In the genomic region with DNA sequence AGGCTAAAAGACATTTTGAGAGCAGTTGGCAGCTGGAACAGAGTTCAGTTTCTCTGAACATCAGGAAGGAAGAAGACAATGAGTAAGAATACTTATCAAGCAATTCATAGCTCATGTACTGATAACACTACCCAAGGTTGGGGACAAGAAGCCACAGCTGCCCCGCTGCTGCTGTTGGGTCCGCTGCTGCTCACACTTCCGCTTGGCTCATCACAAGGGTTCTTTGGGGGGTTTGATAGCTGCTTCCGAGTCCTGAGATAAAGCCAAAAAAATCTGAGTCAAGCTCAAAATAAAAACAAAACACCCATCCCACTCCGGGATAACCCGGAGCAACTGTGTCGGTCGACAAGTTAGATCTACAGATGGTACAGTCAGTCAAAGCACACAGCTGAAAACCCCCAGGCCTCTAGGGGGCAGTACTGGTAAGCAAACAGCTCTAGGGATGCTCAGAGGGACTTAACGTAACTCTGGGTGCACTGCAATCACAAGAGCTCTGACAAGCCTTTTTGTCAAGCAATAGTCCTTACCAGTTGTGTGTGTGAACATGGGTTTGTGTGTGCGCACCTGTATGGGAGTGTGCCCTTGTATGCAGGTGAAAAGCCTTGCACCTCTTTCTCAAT, we compare ENCODE assay signal across 11 mouse cellular contexts.
A peak's percentile ranks its signal among the peaks of the same experiment; 100 is the strongest.
DNase-seq lines count a peak whose midpoint lies in the region; ATAC-seq and TF ChIP-seq lines count a peak whose summit lies in the region.
"Had no signal": no experiment of that assay in that cellular context is flagged by ENCODE, and none has a peak within 500 bp of the region (broad histone marks: within the 10 kb centered on the region; RNA-seq: fewer than 3 reads in every experiment).

No protein-coding gene starts in this region.

- H3K36me3 ChIP-seq in lung, postnatal 0 days (ENCODE audit: insufficient read depth, low read length), result no peaks in the 10 kb centered on the region
- H3K36me3 ChIP-seq in small intestine, adult 2 months (ENCODE audit: control insufficient read depth, insufficient read depth, low read length), result no peaks in the 10 kb centered on the region; the same call in 1 of the 2 replicates
- H3K36me3 ChIP-seq in intestine, embryonic 16.5 days (ENCODE audit: control insufficient read depth, insufficient read depth, low read length), result no peaks in the 10 kb centered on the region
- H3K36me3 ChIP-seq: embryonic facial prominence, embryonic 12.5 days; limb, embryonic 12.5 days; neural tube, embryonic 12.5 days had no signal

- H3K27me3 ChIP-seq in lung, postnatal 0 days (replicated peaks; ENCODE audit: insufficient read depth, low read length), result no peaks in the 10 kb centered on the region
- no peaks in the 10 kb centered on the region for H3K27me3 ChIP-seq in small intestine, adult 2 months (ENCODE audit: control insufficient read depth, insufficient read depth, low read length)
- H3K27me3 ChIP-seq in intestine, embryonic 16.5 days (replicated peaks; ENCODE audit: control insufficient read depth, insufficient read depth, low read length), result no peaks in the 10 kb centered on the region
- H3K27me3 ChIP-seq: embryonic facial prominence, embryonic 12.5 days; limb, embryonic 12.5 days; neural tube, embryonic 12.5 days had no signal

- H3K27ac ChIP-seq in lung, postnatal 0 days (ENCODE audit: low read length), result no peak overlapping the region
- no peak overlapping the region for H3K27ac ChIP-seq in small intestine, adult 2 months (ENCODE audit: insufficient read depth, low read depth, low read length)
- no peak overlapping the region for H3K27ac ChIP-seq in intestine, embryonic 16.5 days (ENCODE audit: low read length)
- H3K27ac ChIP-seq: embryonic facial prominence, embryonic 12.5 days; limb, embryonic 12.5 days; neural tube, embryonic 12.5 days had no signal

- DNase-seq in heart, adult 11 months, result peak; percentile 78
- no peak for DNase-seq in heart, adult 8-10 months (ENCODE audit: low spot score)
- no peak for DNase-seq in lung, postnatal 0 days (ENCODE audit: low spot score)
- no peak for DNase-seq in lung, postnatal 25 days (ENCODE audit: low spot score)
- peak; percentile 74 for DNase-seq in R1 (ENCODE audit: low read depth, low spot score)
- no peak for DNase-seq in frontal cortex, adult 2 months (ENCODE audit: extremely low spot score in 1 of 2, low spot score in 1 of 2)

- no peak overlapping the region for H3K9ac ChIP-seq in lung, postnatal 0 days (replicated peaks; ENCODE audit: low read depth)
- H3K9ac ChIP-seq in intestine, embryonic 16.5 days (ENCODE audit: low read depth, low read length), result no peak overlapping the region
- H3K9ac ChIP-seq: embryonic facial prominence, embryonic 12.5 days; limb, embryonic 12.5 days; neural tube, embryonic 12.5 days had no signal

- no peak overlapping the region for H3K4me2 ChIP-seq in lung, postnatal 0 days (replicated peaks; ENCODE audit: low read depth, low read length)
- no peak overlapping the region for H3K4me2 ChIP-seq in intestine, embryonic 16.5 days (ENCODE audit: low read depth, low read length)
- H3K4me2 ChIP-seq: embryonic facial prominence, embryonic 12.5 days; limb, embryonic 12.5 days; neural tube, embryonic 12.5 days had no signal

- H3K4me3 ChIP-seq in lung, postnatal 0 days (ENCODE audit: low read depth, low read length), result no peak overlapping the region
- no peak overlapping the region for H3K4me3 ChIP-seq in small intestine, adult 2 months (ENCODE audit: low read depth, low read length)
- H3K4me3 ChIP-seq in intestine, embryonic 16.5 days (ENCODE audit: low read length), result no peak overlapping the region
- H3K4me3 ChIP-seq: embryonic facial prominence, embryonic 12.5 days; limb, embryonic 12.5 days; neural tube, embryonic 12.5 days had no signal

- no peak for TF ChIP-seq POLR2A in small intestine, adult 2 months (IDR thresholded peaks at IDR 0.05; ENCODE audit: low read depth, low read length)

- TF ChIP-seq CTCF in lung, postnatal 0 days (IDR thresholded peaks at IDR 0.05), result peak; percentile 56
- peak; percentile 44; the same call in 1 of the 2 replicates for TF ChIP-seq CTCF in small intestine, adult 2 months (IDR thresholded peaks at IDR 0.05; ENCODE audit: extremely low read depth, insufficient read length, insufficient replicate concordance, low read depth, low read length)

- ATAC-seq in lung, postnatal 0 days, result no peak
- ATAC-seq in intestine, embryonic 16.5 days, result no peak

- no peaks in the 10 kb centered on the region for H3K4me1 ChIP-seq in lung, postnatal 0 days (ENCODE audit: insufficient read depth, low read depth, low read length)
- H3K4me1 ChIP-seq in small intestine, adult 2 months (ENCODE audit: control insufficient read depth, insufficient read depth, insufficient read length, low read length), result no peaks in the 10 kb centered on the region
- H3K4me1 ChIP-seq in intestine, embryonic 16.5 days (ENCODE audit: control insufficient read depth, insufficient read depth, low read length), result no peaks in the 10 kb centered on the region
- H3K4me1 ChIP-seq: embryonic facial prominence, embryonic 12.5 days; limb, embryonic 12.5 days; neural tube, embryonic 12.5 days had no signal

- WGBS in lung, postnatal 0 days, result 78% methylated on average over 10 of the region's 10 CpGs
- WGBS in small intestine, adult 2 months, result 88% methylated on average over 10 of the region's 10 CpGs
- WGBS in intestine, embryonic 16.5 days, result 89% methylated on average over 10 of the region's 10 CpGs

- H3K9me3 ChIP-seq in lung, postnatal 0 days (ENCODE audit: low read length), result no peaks in the 10 kb centered on the region
- no peaks in the 10 kb centered on the region for H3K9me3 ChIP-seq in intestine, embryonic 16.5 days (ENCODE audit: control insufficient read depth, low read length)
- H3K9me3 ChIP-seq: embryonic facial prominence, embryonic 12.5 days; limb, embryonic 12.5 days; neural tube, embryonic 12.5 days had no signal

- TF ChIP-seq EP300 in lung, postnatal 0 days (IDR thresholded peaks at IDR 0.05), result no peak

Comparison
In these comparisons a context has a peak if more than half of its experiments do, and no peak if none do; other contexts are left out.
1. DNase-seq: peak in heart, adult 11 months (single experiment) and R1 (single experiment); none in heart, adult 8-10 months (single experiment), lung, postnatal 0 days (single experiment), lung, postnatal 25 days (single experiment) and frontal cortex, adult 2 months (0 of 2).